Mouse (Mus musculus): Measurements from ENCODE around the gene Ccdc167.

- TF ChIP-seq CTCF (IDR thresholded peaks at IDR 0.05; ENCODE audit: low read depth, low read length) (no peak), EP300 (IDR thresholded peaks at IDR 0.05; ENCODE audit: insufficient read depth, low read depth, low read length) (no peak), POLR2A (IDR thresholded peaks at IDR 0.05; ENCODE audit: insufficient read depth, low read length) (no peak)
Measured at GRCm38 (mm10) chr17:29660076-29660761, 56.6 kb downstream of the Ccdc167 start, which contains the start of gene Cmtr1.

Data from ES-Bruce4 (cell line).